ENCODE assay signal across 9 mouse cellular contexts in the genomic region with DNA sequence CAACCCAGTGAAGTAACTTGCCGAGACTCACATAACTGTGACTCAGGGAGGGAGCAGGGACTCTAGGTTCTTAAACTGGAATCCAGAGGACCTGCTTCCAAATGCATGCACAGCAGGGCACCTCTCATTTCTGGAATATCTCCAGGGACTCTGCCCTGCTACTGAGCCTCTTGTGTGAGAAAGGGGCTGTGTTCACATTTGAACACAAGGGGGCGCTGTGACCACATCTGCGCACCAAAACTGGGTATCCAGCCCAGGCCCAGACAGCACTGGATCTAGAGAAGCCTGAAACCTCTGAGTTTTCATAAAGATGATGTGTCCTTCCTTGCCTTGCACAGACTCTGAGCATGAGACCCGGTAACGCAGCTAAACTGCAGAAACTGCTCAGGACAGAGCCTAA. TPM values are rescaled to one million over a fixed set of nuclear protein-coding genes. Genes with fewer than 3 reads are reported as not detected.
DNase-seq lines count a peak whose midpoint lies in the region; ATAC-seq lines count a peak whose summit lies in the region.
"Had no signal": no experiment of that assay in that cellular context is flagged by ENCODE, and none has a peak within 500 bp of the region (broad histone marks: within the 10 kb centered on the region; RNA-seq: fewer than 3 reads in every experiment).

No protein-coding gene starts in this region.

- no peak overlapping the region for H3K27ac ChIP-seq in heart, embryonic 10.5 days
- no peak overlapping the region for H3K27ac ChIP-seq in hindbrain, embryonic 16.5 days (ENCODE audit: low read depth, low read length)
- H3K27ac ChIP-seq in midbrain, embryonic 14.5 days (replicated peaks; ENCODE audit: low read depth, low read length), result no peak overlapping the region
- H3K27ac ChIP-seq in stomach, embryonic 15.5 days, result no peak overlapping the region
- H3K27ac ChIP-seq: lung, embryonic 15.5 days had no signal

- ATAC-seq in hindbrain, embryonic 16.5 days, result peak; percentile 71
- ATAC-seq in midbrain, embryonic 14.5 days (ENCODE audit: low FRiP score, low TSS enrichment), result no peak
- ATAC-seq in stomach, embryonic 15.5 days (ENCODE audit: insufficient read depth, low FRiP score, low read depth), result peak; percentile 45

- H3K9me3 ChIP-seq in heart, embryonic 10.5 days, result no peaks in the 10 kb centered on the region
- peaks cover 3% of the 10 kb centered on the region for H3K9me3 ChIP-seq in hindbrain, embryonic 16.5 days (ENCODE audit: control insufficient read depth, low read length)
- H3K9me3 ChIP-seq in midbrain, embryonic 14.5 days (ENCODE audit: control insufficient read depth, low read length), result no peaks in the 10 kb centered on the region
- H3K9me3 ChIP-seq in stomach, embryonic 15.5 days, result no peaks in the 10 kb centered on the region
- H3K9me3 ChIP-seq: lung, embryonic 15.5 days had no signal

- H3K9ac ChIP-seq in hindbrain, embryonic 16.5 days (ENCODE audit: low read depth, low read length), result no peak overlapping the region
- no peak overlapping the region for H3K9ac ChIP-seq in midbrain, embryonic 14.5 days (replicated peaks; ENCODE audit: low read length)
- H3K9ac ChIP-seq in stomach, embryonic 15.5 days, result no peak overlapping the region
- H3K9ac ChIP-seq: lung, embryonic 15.5 days had no signal

- no peaks in the 10 kb centered on the region for H3K27me3 ChIP-seq in heart, embryonic 10.5 days (ENCODE audit: insufficient read depth, poor library complexity, severe bottlenecking)
- H3K27me3 ChIP-seq in hindbrain, embryonic 16.5 days (replicated peaks; ENCODE audit: control insufficient read depth, insufficient read depth, low read length), result no peaks in the 10 kb centered on the region
- H3K27me3 ChIP-seq in midbrain, embryonic 14.5 days (ENCODE audit: control insufficient read depth, insufficient read depth, low read length), result no peaks in the 10 kb centered on the region
- H3K27me3 ChIP-seq in stomach, embryonic 15.5 days (replicated peaks), result no peaks in the 10 kb centered on the region
- H3K27me3 ChIP-seq: lung, embryonic 15.5 days had no signal

- H3K4me3 ChIP-seq in heart, embryonic 10.5 days, result no peak overlapping the region
- H3K4me3 ChIP-seq in hindbrain, embryonic 16.5 days (ENCODE audit: low read length), result no peak overlapping the region
- H3K4me3 ChIP-seq in midbrain, embryonic 14.5 days (replicated peaks; ENCODE audit: low read depth, low read length), result no peak overlapping the region
- no peak overlapping the region for H3K4me3 ChIP-seq in stomach, embryonic 15.5 days (replicated peaks)
- H3K4me3 ChIP-seq: lung, embryonic 15.5 days had no signal

- H3K4me1 ChIP-seq in heart, embryonic 10.5 days, result no peaks in the 10 kb centered on the region
- H3K4me1 ChIP-seq in hindbrain, embryonic 16.5 days (ENCODE audit: control insufficient read depth, insufficient read depth, low read depth, low read length), result no peaks in the 10 kb centered on the region
- H3K4me1 ChIP-seq in midbrain, embryonic 14.5 days (ENCODE audit: control insufficient read depth, insufficient read depth, low read length), result no peaks in the 10 kb centered on the region
- no peaks in the 10 kb centered on the region for H3K4me1 ChIP-seq in stomach, embryonic 15.5 days

- H3K36me3 ChIP-seq in heart, embryonic 10.5 days, result peaks cover 25% of the 10 kb centered on the region
- peaks cover 24% of the 10 kb centered on the region for H3K36me3 ChIP-seq in hindbrain, embryonic 16.5 days (ENCODE audit: control insufficient read depth, insufficient read depth, low read length)
- H3K36me3 ChIP-seq in midbrain, embryonic 14.5 days (ENCODE audit: control insufficient read depth, insufficient read depth, low read length), result peaks cover 25% of the 10 kb centered on the region
- peaks cover 25% of the 10 kb centered on the region for H3K36me3 ChIP-seq in stomach, embryonic 15.5 days

- H3K4me2 ChIP-seq in hindbrain, embryonic 16.5 days (ENCODE audit: low read length), result no peak overlapping the region
- H3K4me2 ChIP-seq in midbrain, embryonic 14.5 days (ENCODE audit: low read length), result no peak overlapping the region
- no peak overlapping the region for H3K4me2 ChIP-seq in stomach, embryonic 15.5 days
- H3K4me2 ChIP-seq: lung, embryonic 15.5 days had no signal

- intact Hi-C loops in left cerebral cortex, postnatal 14 days (cut with DNase I), result loop anchor here (2.0 to 5.0 kb wide), 2 partner anchors 101 to 214 kb away; a partner anchor contains a TSS

- 18% methylated on average over 5 of the region's 5 CpGs for WGBS in heart, embryonic 10.5 days
- WGBS in hindbrain, embryonic 16.5 days, result 14% methylated on average over 5 of the region's 5 CpGs
- WGBS in midbrain, embryonic 14.5 days, result 18% methylated on average over 5 of the region's 5 CpGs
- WGBS in stomach, embryonic 15.5 days, result 21% methylated on average over 5 of the region's 5 CpGs

- peak; percentile 92 for DNase-seq in heart, adult 11 months
- DNase-seq in heart, embryonic 10.5 days (ENCODE audit: low spot score), result no peak
- peak; percentile 50 for DNase-seq in T-cell, adult 2 months (ENCODE audit: low spot score)
- peak; percentile 72 for DNase-seq in embryo, embryonic 11 days
- DNase-seq in left cerebral cortex, postnatal 14 days (ENCODE audit: low spot score in 2 of 2), result peak; percentile 81 to 87
- peak; percentile 76 for DNase-seq in midbrain, embryonic 14.5 days

RNA-seq across cellular contexts. Expression of a gene that starts 9.1 kb away (rescaled TPM):
- polyA plus RNA-seq in heart, embryonic 10.5 days (2016; fragmentation: Nextera tagmentation; extraction: Ambion mirVana), result 9.0 and 12.0 TPM in 2 replicates
- polyA plus RNA-seq in hindbrain, embryonic 16.5 days (2015; fragmentation: Nextera tagmentation; extraction: Ambion mirVana), result 20.6 and 23.0 TPM in 2 replicates
- total RNA-seq in left cerebral cortex, postnatal 14 days (2021), result 1 to 10 TPM; 8.2 to 8.9 TPM
- 16.6 and 23.4 TPM in 2 replicates for polyA plus RNA-seq in midbrain, embryonic 14.5 days (2014; fragmentation: Nextera tagmentation; extraction: Ambion mirVana)
- polyA plus RNA-seq in stomach, embryonic 15.5 days (2015; fragmentation: Nextera tagmentation; extraction: Ambion mirVana), result 14.3 and 14.7 TPM in 2 replicates

RNA-seq across cellular contexts. Expression of a gene that starts 9.3 kb away (rescaled TPM):
- polyA plus RNA-seq in heart, embryonic 10.5 days (2016; fragmentation: Nextera tagmentation; extraction: Ambion mirVana), result not detected in 2 replicates
- polyA plus RNA-seq in hindbrain, embryonic 16.5 days (2015; fragmentation: Nextera tagmentation; extraction: Ambion mirVana), result not detected in 2 replicates
- total RNA-seq in left cerebral cortex, postnatal 14 days (2021), result not detected
- not detected in 2 replicates for polyA plus RNA-seq in midbrain, embryonic 14.5 days (2014; fragmentation: Nextera tagmentation; extraction: Ambion mirVana)
- 0.21 TPM in 1 of 2 replicates, not detected in the other for polyA plus RNA-seq in stomach, embryonic 15.5 days (2015; fragmentation: Nextera tagmentation; extraction: Ambion mirVana)
- polyA plus RNA-seq: lung, embryonic 15.5 days had no signal

RNA-seq across cellular contexts. Expression of a gene that starts 21.0 kb away (rescaled TPM):
- 0.70 TPM in 1 of 2 replicates, not detected in the other for polyA plus RNA-seq in heart, embryonic 10.5 days (2016; fragmentation: Nextera tagmentation; extraction: Ambion mirVana)
- polyA plus RNA-seq in hindbrain, embryonic 16.5 days (2015; fragmentation: Nextera tagmentation; extraction: Ambion mirVana), result 0.31 and 0.41 TPM in 2 replicates
- total RNA-seq in left cerebral cortex, postnatal 14 days (2021), result 1 to 10 TPM; 1.2 to 1.5 TPM
- polyA plus RNA-seq in midbrain, embryonic 14.5 days (2014; fragmentation: Nextera tagmentation; extraction: Ambion mirVana), result 0.21 TPM in 1 of 2 replicates, not detected in the other
- polyA plus RNA-seq in stomach, embryonic 15.5 days (2015; fragmentation: Nextera tagmentation; extraction: Ambion mirVana), result 1.7 and 2.0 TPM in 2 replicates

RNA-seq across cellular contexts. Expression of a gene that starts 31.4 kb away (rescaled TPM):
- polyA plus RNA-seq in heart, embryonic 10.5 days (2016; fragmentation: Nextera tagmentation; extraction: Ambion mirVana), result 0.67 and 0.78 TPM in 2 replicates
- 0.16 TPM in 2 replicates for polyA plus RNA-seq in hindbrain, embryonic 16.5 days (2015; fragmentation: Nextera tagmentation; extraction: Ambion mirVana)
- total RNA-seq in left cerebral cortex, postnatal 14 days (2021), result not detected
- polyA plus RNA-seq in midbrain, embryonic 14.5 days (2014; fragmentation: Nextera tagmentation; extraction: Ambion mirVana), result not detected in 2 replicates
- polyA plus RNA-seq in stomach, embryonic 15.5 days (2015; fragmentation: Nextera tagmentation; extraction: Ambion mirVana), result 2.0 and 5.5 TPM in 2 replicates

RNA-seq across cellular contexts. Expression of a gene that starts 46.5 kb away (rescaled TPM):
- not detected in 2 replicates for polyA plus RNA-seq in heart, embryonic 10.5 days (2016; fragmentation: Nextera tagmentation; extraction: Ambion mirVana)
- polyA plus RNA-seq in hindbrain, embryonic 16.5 days (2015; fragmentation: Nextera tagmentation; extraction: Ambion mirVana), result 0.10 TPM in 1 of 2 replicates, not detected in the other
- under 1 TPM in 1 of 2 experiments, not detected in 1; 0.18 TPM for total RNA-seq in left cerebral cortex, postnatal 14 days (2021)
- 0.15 TPM in 1 of 2 replicates, not detected in the other for polyA plus RNA-seq in midbrain, embryonic 14.5 days (2014; fragmentation: Nextera tagmentation; extraction: Ambion mirVana)
- polyA plus RNA-seq in stomach, embryonic 15.5 days (2015; fragmentation: Nextera tagmentation; extraction: Ambion mirVana), result 1.1 and 2.2 TPM in 2 replicates
- polyA plus RNA-seq: lung, embryonic 15.5 days had no signal
